Mouse (Mus musculus): ENCODE measurements around the gene Cldn19. TPM values are rescaled to one million over a fixed set of nuclear protein-coding genes. Genes with fewer than 3 reads are reported as not detected.

Cldn19 gene
- not detected for polyA plus RNA-seq (2014; fragmentation: Illumina TruSeq; extraction: RNeasy Lipid Tissue Mini Kit (QIAGEN cat#74804); ENCODE audit: low read depth, low replicate concordance)

DNA sequence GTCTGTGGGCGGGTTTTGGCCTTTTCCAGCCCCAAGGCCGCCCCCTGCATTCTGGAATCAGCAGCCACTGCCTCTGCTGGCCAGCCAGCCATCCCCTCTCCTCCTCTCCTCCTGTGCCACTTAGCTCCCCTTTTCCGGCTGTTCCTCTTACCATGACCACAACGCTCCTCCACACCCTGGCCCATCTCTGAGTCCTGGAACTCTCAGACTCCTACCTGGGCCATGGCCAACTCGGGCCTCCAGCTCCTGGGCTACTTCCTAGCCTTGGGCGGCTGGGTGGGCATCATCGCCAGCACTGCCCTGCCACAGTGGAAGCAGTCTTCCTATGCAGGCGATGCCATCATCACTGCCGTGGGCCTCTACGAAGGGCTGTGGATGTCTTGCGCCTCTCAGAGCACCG, at the start of gene Cldn19:
Gene Cldn19, plus strand, starts transcription at position 64 of the 400 bp plus-strand sequence.

DNA sequence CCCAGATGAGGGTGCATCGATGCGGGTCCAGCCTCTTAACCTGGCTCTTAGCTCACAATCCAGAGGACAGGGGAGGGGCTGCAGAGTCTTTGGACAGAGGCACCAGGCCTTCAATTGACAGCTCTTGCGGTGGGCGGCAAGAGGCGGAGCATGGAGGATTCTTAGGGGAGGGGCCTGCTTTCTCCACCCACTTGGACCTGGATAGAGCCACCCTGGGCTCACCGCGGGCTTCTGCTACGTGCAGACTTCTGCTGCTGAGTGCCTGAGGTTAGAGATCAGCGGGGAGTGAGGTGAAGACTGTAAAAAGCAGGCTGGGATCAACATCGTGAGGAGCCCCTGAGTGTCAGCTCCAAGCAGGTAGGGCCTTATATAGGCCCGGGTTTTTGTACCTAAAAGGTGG, 37.0 kb upstream of the Cldn19 start, which contains the start of gene Tmem269:
Gene Tmem269, minus strand, starts transcription at position 49 of the 400 bp plus-strand sequence.

DNA sequence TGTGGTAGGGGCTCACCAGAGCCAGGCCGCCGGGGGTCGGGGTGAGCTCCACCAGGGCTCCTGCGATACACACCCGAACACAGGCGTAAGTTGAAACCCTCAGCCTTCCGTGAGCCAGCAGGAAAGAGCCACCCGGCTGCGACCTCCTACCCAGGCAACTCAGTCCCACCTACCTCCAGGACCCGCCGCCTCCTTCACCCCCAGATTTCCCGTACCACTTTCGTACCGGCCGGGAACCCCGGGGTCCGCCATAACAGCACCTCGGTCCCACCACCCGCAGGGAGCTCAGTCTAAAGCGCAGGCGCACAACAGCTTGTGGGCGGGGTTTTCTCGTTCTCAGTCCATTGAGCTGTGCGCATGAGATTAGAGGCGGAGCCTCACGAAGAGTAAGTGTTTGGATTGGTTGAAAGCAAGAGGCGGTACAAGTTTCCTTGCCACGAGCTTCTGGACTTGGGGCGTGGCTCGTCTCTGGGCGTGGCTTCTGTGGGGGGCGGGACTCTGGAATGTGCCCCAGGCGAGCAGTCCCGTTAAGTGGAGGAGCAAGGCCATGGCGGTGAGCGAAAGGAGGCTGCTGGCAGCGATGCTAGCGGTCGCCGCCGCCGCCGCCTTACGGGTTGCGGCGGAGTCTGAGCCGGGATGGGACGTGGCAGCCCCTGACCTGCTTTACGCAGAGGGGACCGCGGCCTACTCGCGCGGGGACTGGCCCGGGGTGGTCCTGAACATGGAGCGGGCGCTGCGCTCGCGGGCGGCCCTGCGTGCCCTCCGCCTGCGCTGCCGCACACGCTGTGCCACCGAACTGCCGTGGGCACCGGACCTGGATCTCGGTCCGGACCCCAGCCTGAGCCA, 22.6 kb upstream of the Cldn19 start, which contains the start of the genes AU022252 and P3h1:
Gene AU022252, minus strand, starts transcription at position 303 of the 846 bp plus-strand sequence.
Gene P3h1, plus strand, starts transcription at position 506 of the 846 bp plus-strand sequence.

DNA sequence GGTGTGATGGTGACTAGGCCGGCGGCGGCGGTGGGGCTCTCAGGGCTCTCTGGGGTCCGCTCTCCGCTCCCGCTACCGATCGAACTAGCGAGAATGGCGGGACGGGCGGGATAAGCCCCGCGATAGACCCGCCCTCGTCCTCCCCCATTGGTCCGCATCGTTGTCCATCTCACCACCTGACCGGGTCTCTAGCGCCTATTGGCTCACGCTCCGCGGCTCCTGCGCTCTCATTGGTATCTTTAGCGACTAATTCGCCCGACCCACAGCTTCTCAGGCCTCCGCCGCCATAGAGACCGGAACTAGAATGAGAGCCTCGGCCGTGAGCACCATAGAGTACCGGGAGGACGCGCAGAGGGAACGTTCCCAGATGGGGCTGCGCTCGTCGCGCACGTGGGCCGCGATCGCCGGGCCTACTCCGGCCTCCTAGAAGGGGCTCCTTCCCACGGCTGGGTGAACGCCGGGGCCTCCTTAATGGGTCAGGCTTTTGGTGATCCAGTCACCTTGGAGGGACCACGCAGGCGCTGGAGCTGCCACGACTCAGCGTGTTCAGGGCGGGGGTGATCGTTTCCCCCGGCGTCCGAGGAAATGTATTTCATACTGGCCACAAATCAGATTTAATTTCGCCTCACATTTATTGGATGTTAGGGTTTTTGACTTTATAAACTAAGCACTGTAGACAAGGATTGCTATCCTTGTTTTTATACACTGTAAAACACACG, 39.4 kb downstream of the Cldn19 start, which contains the start of gene Ybx1:
Gene Ybx1, minus strand, starts transcription at position 190 of the 719 bp plus-strand sequence.

Other genes starting within 250 kb of the Cldn19 start
- 14.9 TPM for gene Slc2a1, start 146.7 kb upstream of the Cldn19 start, polyA plus RNA-seq (2014; fragmentation: Illumina TruSeq; extraction: RNeasy Lipid Tissue Mini Kit (QIAGEN cat#74804); ENCODE audit: low read depth, low replicate concordance)
- gene Zfp691, start 81.2 kb upstream of the Cldn19 start, polyA plus RNA-seq (2014; fragmentation: Illumina TruSeq; extraction: RNeasy Lipid Tissue Mini Kit (QIAGEN cat#74804); ENCODE audit: low read depth, low replicate concordance) = 16.1 TPM
- gene Ermap, start 65.4 kb upstream of the Cldn19 start, polyA plus RNA-seq (2014; fragmentation: Illumina TruSeq; extraction: RNeasy Lipid Tissue Mini Kit (QIAGEN cat#74804); ENCODE audit: low read depth, low replicate concordance) = not detected
- gene Svbp, start 60.1 kb upstream of the Cldn19 start, polyA plus RNA-seq (2014; fragmentation: Illumina TruSeq; extraction: RNeasy Lipid Tissue Mini Kit (QIAGEN cat#74804); ENCODE audit: low read depth, low replicate concordance) = 29.8 TPM
- not detected for gene Tmem269, start 37.2 kb upstream of the Cldn19 start, polyA plus RNA-seq (2014; fragmentation: Illumina TruSeq; extraction: RNeasy Lipid Tissue Mini Kit (QIAGEN cat#74804); ENCODE audit: low read depth, low replicate concordance)
- gene AU022252, start 22.7 kb upstream of the Cldn19 start, polyA plus RNA-seq (2014; fragmentation: Illumina TruSeq; extraction: RNeasy Lipid Tissue Mini Kit (QIAGEN cat#74804); ENCODE audit: low read depth, low replicate concordance) = 11.2 TPM
- 11.7 TPM for gene P3h1, start 22.5 kb upstream of the Cldn19 start, polyA plus RNA-seq (2014; fragmentation: Illumina TruSeq; extraction: RNeasy Lipid Tissue Mini Kit (QIAGEN cat#74804); ENCODE audit: low read depth, low replicate concordance)
- gene Ybx1, start 39.2 kb downstream of the Cldn19 start, polyA plus RNA-seq (2014; fragmentation: Illumina TruSeq; extraction: RNeasy Lipid Tissue Mini Kit (QIAGEN cat#74804); ENCODE audit: low read depth, low replicate concordance) = 947 TPM
- gene Ppih, start 65.1 kb downstream of the Cldn19 start, polyA plus RNA-seq (2014; fragmentation: Illumina TruSeq; extraction: RNeasy Lipid Tissue Mini Kit (QIAGEN cat#74804); ENCODE audit: low read depth, low replicate concordance) = 13.4 TPM
- not detected for gene Ccdc30, start 160.1 kb downstream of the Cldn19 start, polyA plus RNA-seq (2014; fragmentation: Illumina TruSeq; extraction: RNeasy Lipid Tissue Mini Kit (QIAGEN cat#74804); ENCODE audit: low read depth, low replicate concordance)
- 9.9 TPM for gene Ppcs, start 167.0 kb downstream of the Cldn19 start, polyA plus RNA-seq (2014; fragmentation: Illumina TruSeq; extraction: RNeasy Lipid Tissue Mini Kit (QIAGEN cat#74804); ENCODE audit: low read depth, low replicate concordance)
- gene Zmynd12, start 167.4 kb downstream of the Cldn19 start, polyA plus RNA-seq (2014; fragmentation: Illumina TruSeq; extraction: RNeasy Lipid Tissue Mini Kit (QIAGEN cat#74804); ENCODE audit: low read depth, low replicate concordance) = not detected
- 1.2 TPM for gene Rimkla, start 237.2 kb downstream of the Cldn19 start, polyA plus RNA-seq (2014; fragmentation: Illumina TruSeq; extraction: RNeasy Lipid Tissue Mini Kit (QIAGEN cat#74804); ENCODE audit: low read depth, low replicate concordance)